Mouse (Mus musculus) midbrain, postnatal 0 days (tissue): ENCODE measurements around the gene H2afv. TPM values are rescaled to one million over a fixed set of nuclear protein-coding genes. Genes with fewer than 3 reads are reported as not detected.

Source experiments
- ATAC-seq: fragments of 200-750 bp; cut with Nextera tagmentation; 2 replicates; pipeline ENCODE4 v1.8.0; 2017; ENCODE audit warnings: moderate number of reproducible peaks, mild to moderate bottlenecking, moderate TSS enrichment, moderate library complexity; ENCODE audit not compliant: low FRiP score
- DNase-seq: peaks from one replicate; pipeline ENCODE4 v3.0.0-alpha.2; 2015; ENCODE audit warnings: low spot score
- H3K27ac ChIP-seq: fragments of 300-500 bp; sonication (generic); 2 replicates; pipeline ENCODE4 v1.5.1; 2014; ENCODE audit warnings: low read depth, mild to moderate bottlenecking, low read length, mixed read lengths
- H3K27me3 ChIP-seq: fragments of 300-500 bp; sonication (generic); 2 replicates; pipeline ENCODE4 v1.6.1; 2014; ENCODE audit warnings: low read length, control low read depth, mixed read lengths; ENCODE audit not compliant: insufficient read depth
- H3K36me3 ChIP-seq: fragments of 300-500 bp; sonication (generic); 2 replicates; pipeline ENCODE4 v1.6.1; 2014; ENCODE audit warnings: low read length, control low read depth, mixed read lengths; ENCODE audit not compliant: insufficient read depth
- H3K4me1 ChIP-seq: fragments of 300-500 bp; sonication (generic); 2 replicates; pipeline ENCODE4 v1.6.1; 2014; ENCODE audit warnings: mild to moderate bottlenecking, control low read depth, antibody characterized with exemption, low read length, mixed read lengths; ENCODE audit not compliant: insufficient read depth
- H3K4me2 ChIP-seq: fragments of 300-500 bp; sonication (generic); 2 replicates; pipeline ENCODE4 v1.6.1; 2014; ENCODE audit warnings: low read depth, mild to moderate bottlenecking, low read length, mixed read lengths; ENCODE audit not compliant: poor library complexity, severe bottlenecking
- H3K4me3 ChIP-seq: fragments of 300-500 bp; sonication (generic); 2 replicates; pipeline ENCODE4 v1.5.1; 2014; ENCODE audit warnings: low read depth, mild to moderate bottlenecking, low read length, moderate library complexity
- H3K9ac ChIP-seq: fragments of 300-500 bp; sonication (generic); replicated peaks from 2 replicates; pipeline ENCODE4 v1.6.1; 2014; ENCODE audit warnings: mild to moderate bottlenecking, low read length, moderate library complexity, mixed read lengths; ENCODE audit not compliant: poor library complexity, severe bottlenecking
- H3K9me3 ChIP-seq: fragments of 300-500 bp; sonication (generic); 2 replicates; pipeline ENCODE4 v1.6.1; 2016; ENCODE audit warnings: low read length, control low read depth
- CTCF ChIP-seq: IDR thresholded peaks from 2 replicates; pipeline ENCODE4 v1.5.1; 2016; ENCODE audit warnings: antibody characterized with exemption, mild to moderate bottlenecking
- WGBS: fragments of 180-500 bp; shearing (Covaris S2); extraction: QIAGEN DNeasy Blood & Tissue Kit; methylation state at CpG from one replicate; pipeline ENCODE4 v1.1.7; 2014; 5-methylcytosine and 5-hydroxymethylcytosine counted together
- polyA plus RNA-seq: library from polyadenylated mRNA; unstranded; fragments of >200 nt; fragmentation: Nextera tagmentation; extraction: Ambion mirVana; gene quantifications from 2 replicates; pipeline ENCODE4 v1.2.1, GENCODE M21; 2015
- total RNA-seq: library from RNA; depleted of rRNA; stranded (reverse); fragments of >200 nt; gene quantifications from 2 replicates; pipeline ENCODE4 v1.2.3, GENCODE M21; 2014

H2afv gene
- total and polyA plus RNA-seq, 2 experiments from 2014 or later = 57.2 to 133 TPM

DNA sequence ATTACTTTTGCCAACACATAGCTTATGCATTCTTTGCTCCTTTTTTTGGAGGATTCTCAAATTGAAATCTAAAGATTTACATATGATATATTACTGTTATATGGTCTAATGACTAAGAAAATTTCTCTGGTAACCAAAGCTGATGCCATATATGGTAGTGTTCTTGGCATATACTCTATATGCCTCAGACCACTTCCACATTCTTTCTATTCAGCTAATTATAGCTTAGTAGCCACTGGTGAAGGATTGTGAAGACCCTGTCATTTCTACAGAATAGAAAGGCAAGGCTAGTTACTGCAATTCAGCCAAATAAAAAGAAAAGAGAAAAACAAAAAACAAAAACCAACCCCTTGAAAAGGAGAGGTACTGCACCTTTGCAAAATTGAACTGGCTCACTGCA lies 27.8 kb upstream of the H2afv start:
- Histone ChIP-seq H3K36me3 (no peaks in the 10 kb centered on the region), H3K27me3 (no peaks in the 10 kb centered on the region), H3K9ac (peak overlapping the region; percentile 42), H3K4me2 (peak overlapping the region; percentile 84), H3K4me1 (peaks cover 9% of the 10 kb centered on the region), H3K27ac (no peak overlapping the region), H3K9me3 (no peaks in the 10 kb centered on the region), H3K4me3 (peak overlapping the region; percentile 68)
- no peak for TF ChIP-seq CTCF
- no peak for ATAC-seq
- no peak for DNase-seq

DNA sequence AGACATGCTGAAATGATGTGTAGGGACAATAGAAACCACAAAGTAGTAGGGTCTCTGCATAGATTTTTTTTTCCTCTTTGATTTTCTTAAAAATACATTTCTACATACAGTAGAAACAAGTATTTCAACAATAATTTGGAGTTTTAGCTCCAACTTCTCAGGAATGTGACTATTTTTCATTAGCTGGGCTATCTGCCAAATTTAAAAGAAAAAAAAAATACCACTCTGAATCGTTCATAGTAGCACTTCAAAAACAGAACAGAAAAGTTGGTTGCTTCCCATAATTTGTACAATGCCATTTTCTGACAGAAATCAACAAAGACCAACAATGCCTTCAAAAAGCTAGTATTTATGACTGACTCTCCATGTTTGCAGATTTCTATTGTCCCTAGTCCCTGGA lies 27.2 kb upstream of the H2afv start:
- peak overlapping the region; percentile 42 for H3K9ac ChIP-seq
- H3K9me3 ChIP-seq = no peaks in the 10 kb centered on the region
- ATAC-seq (no peak), DNase-seq (no peak)
- H3K4me2 ChIP-seq = peak overlapping the region; percentile 84
- no peaks in the 10 kb centered on the region for H3K27me3 ChIP-seq
- no peaks in the 10 kb centered on the region for H3K36me3 ChIP-seq
- H3K4me1 ChIP-seq = peaks cover 9% of the 10 kb centered on the region
- 8% methylated on average over 1 of the region's 1 CpGs for WGBS
- H3K27ac ChIP-seq = no peak overlapping the region
- TF ChIP-seq CTCF = no peak
- H3K4me3 ChIP-seq = peak overlapping the region; percentile 68

DNA sequence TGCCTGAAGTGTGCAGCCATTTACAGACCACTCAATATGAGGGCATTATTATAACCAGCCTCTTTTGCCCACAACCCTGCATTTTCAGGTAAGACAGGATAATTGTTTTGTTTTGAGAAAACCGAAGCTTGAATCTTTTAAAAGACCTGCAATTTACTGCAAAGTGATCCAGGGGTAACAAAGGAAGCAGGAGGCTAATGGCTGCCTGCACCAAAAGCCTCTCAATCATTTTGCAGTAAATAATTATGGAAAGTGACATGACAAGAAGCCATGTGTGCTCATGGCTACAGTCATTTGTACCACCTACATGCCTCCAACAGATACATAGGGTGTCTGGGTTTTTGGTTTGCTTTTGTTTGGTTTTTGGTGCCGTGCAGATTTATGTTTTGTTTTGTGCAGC lies 26.8 kb upstream of the H2afv start:
- WGBS = 54% methylated on average over 2 of the region's 2 CpGs
- no peak for ATAC-seq
- no peak for DNase-seq

DNA sequence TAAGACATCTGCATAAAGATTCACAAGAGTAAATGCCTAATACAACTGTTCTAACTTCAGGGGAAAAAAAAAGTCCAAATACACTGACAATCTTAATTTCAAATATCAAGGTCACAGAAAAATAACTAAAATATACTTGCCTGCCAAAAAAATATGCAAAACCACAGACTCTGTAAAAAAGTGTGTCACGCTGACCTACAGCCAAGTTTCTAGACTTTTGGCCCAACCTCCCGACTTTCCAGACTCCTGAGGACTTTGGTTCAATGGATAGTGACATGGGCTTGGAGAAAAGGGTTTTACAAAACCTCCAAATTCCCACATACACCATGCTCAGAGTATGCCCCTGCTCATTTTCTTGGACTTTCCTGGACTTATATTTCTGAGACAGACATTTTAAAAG lies 24.3 kb upstream of the H2afv start:
- WGBS = 80% methylated on average over 2 of the region's 2 CpGs
- no peak for ATAC-seq
- H3K27ac ChIP-seq = no peak overlapping the region
- no peak overlapping the region for H3K9ac ChIP-seq
- H3K4me2 ChIP-seq = no peak overlapping the region
- no peaks in the 10 kb centered on the region for H3K27me3 ChIP-seq
- H3K9me3 ChIP-seq = no peaks in the 10 kb centered on the region
- TF ChIP-seq CTCF = no peak
- no peak for DNase-seq
- 0 out of 2 replicates have a peak, but pooled peaks cover 6% of the 10 kb centered on the region for H3K36me3 ChIP-seq
- H3K4me1 ChIP-seq = peaks cover 5% of the 10 kb centered on the region; the same call in 1 of the 2 replicates
- no peak overlapping the region for H3K4me3 ChIP-seq

More for the DNA sequence above, 26.8 kb upstream of the H2afv start:
- peak overlapping the region; percentile 84 for H3K4me2 ChIP-seq
- 0 out of 2 replicates have a peak, but pooled peaks cover 3% of the 10 kb centered on the region for H3K36me3 ChIP-seq
- H3K4me1 ChIP-seq = peaks cover 9% of the 10 kb centered on the region
- H3K9ac ChIP-seq = 0 out of 2 replicates have a peak overlapping the region, but pooled peaks have one; percentile 19
- H3K27me3 ChIP-seq = no peaks in the 10 kb centered on the region
- H3K27ac ChIP-seq = no peak overlapping the region
- no peak for TF ChIP-seq CTCF
- no peaks in the 10 kb centered on the region for H3K9me3 ChIP-seq
- H3K4me3 ChIP-seq = peak overlapping the region; percentile 68

DNA sequence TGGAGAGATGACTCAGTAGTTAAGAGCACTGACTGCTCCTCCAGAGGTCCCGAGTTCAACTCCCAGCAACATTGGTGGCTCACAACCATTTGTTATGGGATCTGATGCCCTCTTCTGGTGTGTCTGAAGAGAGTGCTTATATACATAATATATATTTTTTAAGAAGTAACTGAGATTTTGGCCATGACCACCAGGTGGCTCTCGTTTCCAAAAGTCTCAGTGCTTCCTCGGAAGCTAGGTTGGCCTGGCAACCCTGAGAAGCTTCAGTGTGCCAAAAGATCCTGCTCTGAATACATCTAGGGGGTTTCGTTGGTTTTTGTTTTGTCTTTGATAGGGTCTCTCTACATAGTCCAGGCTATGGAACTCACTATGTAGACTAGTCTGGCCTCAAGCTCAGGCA lies 20.9 kb upstream of the H2afv start:
- H3K27me3 ChIP-seq = no peaks in the 10 kb centered on the region
- H3K4me2 ChIP-seq = no peak overlapping the region
- H3K4me1 ChIP-seq = no peaks in the 10 kb centered on the region; the same call in 1 of the 2 replicates
- H3K4me3 ChIP-seq = no peak overlapping the region
- no peak overlapping the region for H3K27ac ChIP-seq
- peak; percentile 77 for ATAC-seq
- peak; percentile 81 for TF ChIP-seq CTCF
- 22% methylated on average over 4 of the region's 4 CpGs for WGBS
- DNase-seq = peak; percentile 94
- H3K9ac ChIP-seq = no peak overlapping the region
- no peaks in the 10 kb centered on the region for H3K9me3 ChIP-seq
- H3K36me3 ChIP-seq = 0 out of 2 replicates have a peak, but pooled peaks cover 6% of the 10 kb centered on the region

DNA sequence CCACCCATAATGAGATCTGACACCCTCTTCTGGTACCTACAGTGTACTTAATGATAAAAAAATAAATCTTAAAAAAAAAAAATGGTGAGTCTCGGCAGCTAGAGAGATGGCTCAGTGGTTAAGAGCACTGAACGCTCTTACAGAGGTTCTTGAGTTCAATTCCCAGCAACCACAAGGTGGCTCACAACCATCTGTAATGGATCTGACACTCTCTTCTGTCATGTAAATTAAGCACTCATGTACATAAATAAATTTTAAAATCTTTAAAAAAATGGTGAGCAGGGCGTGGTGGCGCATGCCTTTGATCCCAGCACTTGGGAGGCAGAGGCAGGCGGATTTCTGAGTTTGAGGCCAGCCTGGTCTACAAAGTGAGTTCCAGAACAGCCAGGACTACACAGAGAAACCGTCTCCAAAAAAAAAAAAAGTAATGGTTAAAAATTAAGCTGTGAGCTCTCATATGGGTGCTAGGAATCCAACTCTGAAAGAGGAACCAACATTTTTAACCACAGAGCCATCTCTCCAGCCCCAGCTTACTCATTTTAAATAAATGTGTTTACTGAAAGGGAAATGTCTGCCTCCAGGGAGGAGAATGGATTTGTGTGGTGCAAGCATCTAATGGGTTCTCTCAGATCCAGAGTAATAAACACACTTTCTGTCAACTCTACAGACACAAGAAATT lies 19.1 kb upstream of the H2afv start:
- Histone ChIP-seq H3K36me3 (0 out of 2 replicates have a peak, but pooled peaks cover 6% of the 10 kb centered on the region), H3K4me2 (no peak overlapping the region), H3K27me3 (no peaks in the 10 kb centered on the region), H3K4me3 (no peak overlapping the region), H3K9ac (no peak overlapping the region), H3K9me3 (no peaks in the 10 kb centered on the region), H3K27ac (no peak overlapping the region), H3K4me1 (no peaks in the 10 kb centered on the region)
- DNase-seq (no peak), ATAC-seq (no peak)
- TF ChIP-seq CTCF = peak; percentile 5; the same call in 1 of the 2 replicates
- WGBS = 86% methylated on average over 6 of the region's 6 CpGs
